Mouse (Mus musculus): ENCODE results near the gene Cop1.
A peak's percentile ranks its signal among the peaks of the same experiment; 100 is the strongest.

DNA sequence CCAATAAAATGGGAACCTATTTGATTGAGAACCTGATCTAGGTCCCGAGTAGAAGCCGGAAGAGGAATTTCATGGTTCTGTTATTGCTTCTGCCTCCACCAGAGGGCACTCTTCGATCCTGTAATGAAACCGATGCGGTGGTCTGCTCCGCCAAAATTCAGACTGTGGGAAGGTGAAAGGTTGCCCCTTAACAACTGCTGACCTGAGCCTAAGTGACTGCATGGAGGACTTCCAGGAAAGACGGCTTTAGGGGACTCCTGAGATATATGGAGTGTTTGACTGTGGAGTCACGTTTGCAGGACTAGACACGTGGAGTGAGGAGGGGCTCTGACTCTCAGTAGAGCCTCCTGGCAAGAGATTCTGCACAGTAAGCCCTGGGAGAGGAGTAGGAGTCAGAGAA is 164.4 kb downstream of the Cop1 start:
- TF ChIP-seq CTCF (conservative IDR thresholded peaks at IDR 0.05; ENCODE audit: low read length) (peak; percentile 69), POU5F1 (IDR thresholded peaks at IDR 0.05; ENCODE audit: borderline replicate concordance, low read length) (no peak)
